Mouse (Mus musculus) liver, embryonic 16.5 days (tissue): ENCODE measurements around the gene Rhbg. TPM values are rescaled to one million over a fixed set of nuclear protein-coding genes. Genes with fewer than 3 reads are reported as not detected.

Experiments
- ATAC-seq: fragments of 200-750 bp; cut with Nextera tagmentation; 2 replicates; pipeline ENCODE4 v1.8.0; 2017; ENCODE audit warnings: low read depth, mild to moderate bottlenecking, moderate number of reproducible peaks, moderate library complexity
- H3K27ac ChIP-seq: fragments of 300-500 bp; sonication (generic); 2 replicates; pipeline ENCODE4 v1.5.1; 2014; ENCODE audit warnings: mild to moderate bottlenecking, low read length
- H3K27me3 ChIP-seq: fragments of 300-500 bp; sonication (generic); 2 replicates; pipeline ENCODE4 v1.6.1; 2014; ENCODE audit warnings: low read depth, low read length, mixed read lengths; ENCODE audit not compliant: control insufficient read depth, insufficient read depth
- H3K36me3 ChIP-seq: fragments of 300-500 bp; sonication (generic); 2 replicates; pipeline ENCODE4 v1.6.1; 2014; ENCODE audit warnings: mild to moderate bottlenecking; ENCODE audit not compliant: control insufficient read depth, insufficient read depth
- H3K4me1 ChIP-seq: fragments of 300-500 bp; sonication (generic); 2 replicates; pipeline ENCODE4 v1.6.1; 2014; ENCODE audit warnings: low read depth, low read length, mixed read lengths; ENCODE audit not compliant: control insufficient read depth
- H3K4me2 ChIP-seq: fragments of 300-500 bp; sonication (generic); 2 replicates; pipeline ENCODE4 v1.6.1; 2014; ENCODE audit warnings: low read depth, low read length, mixed read lengths
- H3K4me3 ChIP-seq: fragments of 300-500 bp; sonication (generic); 2 replicates; pipeline ENCODE4 v1.5.1; 2014; ENCODE audit warnings: low read depth, mild to moderate bottlenecking, low read length
- H3K9ac ChIP-seq: fragments of 300-500 bp; sonication (generic); 2 replicates; pipeline ENCODE4 v1.6.1; 2014; ENCODE audit warnings: low read depth, low read length
- H3K9me3 ChIP-seq: fragments of 300-500 bp; sonication (generic); replicated peaks from 2 replicates; pipeline ENCODE4 v1.6.1; 2016; ENCODE audit warnings: low read length; ENCODE audit not compliant: control insufficient read depth
- WGBS: fragments of 180-500 bp; shearing (Covaris S2); extraction: QIAGEN DNeasy Blood & Tissue Kit; methylation state at CpG from one replicate; pipeline ENCODE4 v1.1.7; 2014; ENCODE audit not compliant: insufficient replicate concordance; 5-methylcytosine and 5-hydroxymethylcytosine counted together
- polyA plus RNA-seq: library from polyadenylated mRNA; unstranded; fragments of >200 nt; fragmentation: Nextera tagmentation; extraction: Ambion mirVana; gene quantifications from 2 replicates; pipeline ENCODE4 v1.2.1, GENCODE M21; 2015

Rhbg gene
- polyA plus RNA-seq, 1 experiment from 2014 or later: 4.8 TPM

DNA sequence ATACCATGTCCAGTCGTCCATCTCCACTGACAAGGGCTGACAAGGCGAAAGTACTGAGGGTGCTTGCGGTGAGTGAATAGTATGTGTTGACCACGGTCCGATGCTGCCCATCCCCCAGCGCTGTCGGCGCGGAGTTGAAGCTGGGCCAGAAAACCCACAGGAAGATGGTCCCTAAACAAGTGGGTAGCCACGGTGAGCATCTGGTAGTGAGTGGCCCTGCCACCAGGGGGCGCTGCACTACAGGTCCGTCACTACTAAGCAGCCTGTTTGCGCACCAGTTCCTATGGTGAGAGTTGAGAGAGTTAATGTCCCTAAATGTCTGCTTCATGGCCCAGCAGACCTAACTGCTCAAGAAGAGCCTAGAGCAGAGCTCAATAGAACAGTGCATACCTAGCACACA is 8.7 kb downstream of the Rhbg start:
- no peak overlapping the region for H3K4me2 ChIP-seq
- no peaks in the 10 kb centered on the region for H3K9me3 ChIP-seq
- no peak overlapping the region for H3K4me3 ChIP-seq
- no peak overlapping the region for H3K27ac ChIP-seq
- H3K36me3 ChIP-seq: no peaks in the 10 kb centered on the region
- H3K27me3 ChIP-seq: peaks cover 24% of the 10 kb centered on the region
- WGBS: 11% methylated on average over 13 of the region's 13 CpGs
- H3K4me1 ChIP-seq: no peaks in the 10 kb centered on the region
- no peak overlapping the region for H3K9ac ChIP-seq
- ATAC-seq: no peak

- H3K4me2 ChIP-seq: no peak overlapping the region
- no peak overlapping the region for H3K9ac ChIP-seq
- no peak overlapping the region for H3K4me3 ChIP-seq
- WGBS: 0% methylated on average over 2 of the region's 2 CpGs
- ATAC-seq: no peak
- H3K4me1 ChIP-seq: no peaks in the 10 kb centered on the region
- no peaks in the 10 kb centered on the region for H3K36me3 ChIP-seq
- no peaks in the 10 kb centered on the region for H3K9me3 ChIP-seq
- H3K27me3 ChIP-seq: peaks cover 39% of the 10 kb centered on the region
- H3K27ac ChIP-seq: no peak overlapping the region
These were observed 10.4 kb downstream of the Rhbg start for GRCm38 (mm10) chr3:88244071-88244470.

GRCm38 (mm10) chr3:88242531-88242930 is 12.0 kb downstream of the Rhbg start:
- ATAC-seq: 0 out of 2 replicates have a peak, but pooled peaks have one; percentile 21
- H3K27me3 ChIP-seq: peaks cover 52% of the 10 kb centered on the region
- WGBS: 4% methylated on average over 13 of the region's 13 CpGs

GRCm38 (mm10) chr3:88241045-88241786 is 13.3 kb downstream of the Rhbg start:
- Histone ChIP-seq H3K4me1 (no peaks in the 10 kb centered on the region), H3K9ac (no peak overlapping the region), H3K4me3 (no peak overlapping the region), H3K27ac (no peak overlapping the region), H3K9me3 (no peaks in the 10 kb centered on the region), H3K4me2 (no peak overlapping the region), H3K36me3 (no peaks in the 10 kb centered on the region), H3K27me3 (peaks cover 56% of the 10 kb centered on the region)
- 3% methylated on average over 42 of the region's 48 CpGs for WGBS
- no peak for ATAC-seq

More at GRCm38 (mm10) chr3:88242531-88242930, 12.0 kb downstream of the Rhbg start:
- no peak overlapping the region for H3K27ac ChIP-seq
- H3K36me3 ChIP-seq: no peaks in the 10 kb centered on the region
- H3K4me1 ChIP-seq: no peaks in the 10 kb centered on the region
- H3K4me3 ChIP-seq: no peak overlapping the region
- H3K9ac ChIP-seq: no peak overlapping the region
- H3K4me2 ChIP-seq: no peak overlapping the region
- no peaks in the 10 kb centered on the region for H3K9me3 ChIP-seq

DNA sequence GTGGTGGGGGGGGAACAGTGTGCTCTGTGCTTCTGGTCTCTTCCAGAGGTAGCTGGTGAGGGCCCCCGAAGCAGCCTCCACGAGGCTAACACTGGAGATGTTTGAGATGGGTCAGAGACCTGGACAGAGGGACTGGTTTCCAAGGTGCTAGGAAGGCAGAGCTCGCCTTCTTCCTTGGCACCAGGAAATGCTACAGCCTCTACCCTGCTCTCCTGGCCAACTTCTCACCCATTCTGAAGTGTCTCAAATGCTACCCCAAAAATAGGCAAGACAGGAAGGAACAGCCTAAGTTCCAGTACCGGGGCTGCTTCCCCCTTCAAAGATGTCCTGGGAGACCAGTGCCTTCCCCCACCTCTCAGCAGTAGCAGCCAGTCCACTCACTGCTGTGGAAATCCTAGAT is 15.1 kb downstream of the Rhbg start:
- Histone ChIP-seq H3K9ac (no peak overlapping the region), H3K4me1 (no peaks in the 10 kb centered on the region), H3K4me3 (no peak overlapping the region), H3K27ac (no peak overlapping the region), H3K36me3 (no peaks in the 10 kb centered on the region), H3K9me3 (no peaks in the 10 kb centered on the region), H3K4me2 (no peak overlapping the region), H3K27me3 (peaks cover 56% of the 10 kb centered on the region)
- 38% methylated on average over 4 of the region's 4 CpGs for WGBS
- ATAC-seq: no peak

DNA sequence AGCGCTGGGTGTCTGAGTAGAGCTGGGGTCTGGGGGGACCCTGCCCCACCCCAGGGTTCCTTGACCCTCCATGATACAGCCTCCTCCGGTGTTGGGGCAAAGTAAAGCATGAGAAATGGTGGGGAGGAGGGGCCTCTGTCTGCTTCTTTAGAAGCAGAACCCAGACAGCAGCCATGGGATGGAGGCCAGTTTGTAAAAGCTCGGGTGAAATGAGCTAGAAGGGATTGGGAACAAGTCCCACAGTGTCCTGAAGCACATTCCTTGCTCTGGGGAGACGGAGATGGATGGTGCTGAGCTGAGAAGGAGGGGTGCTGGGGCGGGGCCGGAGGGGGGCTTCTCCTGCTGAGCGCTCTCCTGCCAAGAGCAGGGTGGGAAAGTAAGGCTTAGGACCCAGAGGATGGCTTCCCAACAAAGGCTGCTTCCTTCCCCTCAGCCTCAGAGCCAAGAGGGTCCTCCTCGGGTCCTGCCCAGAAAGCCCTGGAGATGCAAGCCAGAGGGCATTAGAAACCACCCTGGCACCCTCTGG is 15.6 kb downstream of the Rhbg start:
- no peaks in the 10 kb centered on the region for H3K4me1 ChIP-seq
- no peaks in the 10 kb centered on the region for H3K9me3 ChIP-seq
- WGBS: 36% methylated on average over 8 of the region's 8 CpGs
- H3K36me3 ChIP-seq: no peaks in the 10 kb centered on the region
- H3K27ac ChIP-seq: no peak overlapping the region
- no peak overlapping the region for H3K9ac ChIP-seq
- H3K27me3 ChIP-seq: peaks cover 58% of the 10 kb centered on the region
- no peak for ATAC-seq
- H3K4me3 ChIP-seq: no peak overlapping the region
- no peak overlapping the region for H3K4me2 ChIP-seq

- H3K27me3 ChIP-seq: peaks cover 62% of the 10 kb centered on the region
- no peak overlapping the region for H3K27ac ChIP-seq
- no peak overlapping the region for H3K9ac ChIP-seq
- WGBS: 6% methylated on average over 10 of the region's 10 CpGs
- no peaks in the 10 kb centered on the region for H3K4me1 ChIP-seq
- no peak overlapping the region for H3K4me3 ChIP-seq
- H3K4me2 ChIP-seq: no peak overlapping the region
- H3K36me3 ChIP-seq: no peaks in the 10 kb centered on the region
- ATAC-seq: peak; percentile 39; the same call in 1 of the 2 replicates
- no peaks in the 10 kb centered on the region for H3K9me3 ChIP-seq
These were observed 16.8 kb downstream of the Rhbg start for GRCm38 (mm10) chr3:88237556-88238194.

- 35% methylated on average over 6 of the region's 6 CpGs for WGBS
- Histone ChIP-seq H3K27ac (no peak overlapping the region), H3K9ac (no peak overlapping the region), H3K27me3 (peaks cover 57% of the 10 kb centered on the region), H3K4me3 (no peak overlapping the region), H3K36me3 (no peaks in the 10 kb centered on the region), H3K9me3 (no peaks in the 10 kb centered on the region), H3K4me1 (no peaks in the 10 kb centered on the region), H3K4me2 (no peak overlapping the region)
- ATAC-seq: no peak
These were observed 17.4 kb downstream of the Rhbg start for GRCm38 (mm10) chr3:88237161-88237555.

DNA sequence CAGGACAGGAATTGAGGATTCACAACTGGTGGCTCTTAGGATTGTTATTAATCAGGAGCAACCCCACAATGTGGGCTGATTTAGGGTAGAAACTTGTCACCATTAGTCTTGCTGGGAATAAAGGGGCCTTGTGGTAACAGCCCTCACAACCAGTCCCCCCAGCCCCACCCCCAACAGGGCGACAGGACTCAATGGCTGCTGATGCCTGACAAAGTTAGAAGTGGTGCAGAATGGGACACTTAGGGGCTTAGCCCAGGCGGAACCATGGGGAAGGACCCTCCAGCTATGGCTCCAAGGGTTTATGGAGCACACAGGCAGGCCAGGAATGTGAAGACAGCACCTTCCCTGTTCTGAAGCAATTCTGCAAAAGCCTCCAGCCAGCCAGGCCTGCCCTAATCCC is 18.9 kb downstream of the Rhbg start:
- Histone ChIP-seq H3K36me3 (no peaks in the 10 kb centered on the region), H3K4me3 (no peak overlapping the region), H3K27ac (no peak overlapping the region), H3K9ac (no peak overlapping the region), H3K9me3 (no peaks in the 10 kb centered on the region), H3K27me3 (peaks cover 52% of the 10 kb centered on the region), H3K4me2 (no peak overlapping the region), H3K4me1 (no peaks in the 10 kb centered on the region)
- ATAC-seq: no peak
- WGBS: 44% methylated on average over 2 of the region's 2 CpGs
